Mouse (Mus musculus): Measurements from ENCODE around the gene Cherp.

GRCm38 (mm10) chr8:72459881-72460533 lies 15.0 kb downstream of the Cherp start:
- TF ChIP-seq EP300 (IDR thresholded peaks at IDR 0.05; ENCODE audit: low read depth) (no peak), CTCF (IDR thresholded peaks at IDR 0.05; ENCODE audit: low read depth) (no peak)
